Mouse (Mus musculus) MEL (cell line): ENCODE data around the gene Gm28047. TPM values are rescaled to one million over a fixed set of nuclear protein-coding genes. Genes with fewer than 3 reads are reported as not detected.
A peak's percentile ranks its signal among the peaks of the same experiment; 100 is the strongest.

ENCODE experiments used
- DNase-seq: peaks from one replicate; pipeline ENCODE4 v3.0.0; 2011; ENCODE audit warnings: low read depth, low spot score
- H3K27ac ChIP-seq: 2 replicates; pipeline ENCODE4 v1.5.1; 2012; ENCODE audit warnings: low read depth, mild to moderate bottlenecking, control low read depth, low read length, moderate library complexity; ENCODE audit not compliant: control insufficient read depth
- H3K27me3 ChIP-seq, 2 experiments: fragments of 150-350 bp in 1 of 2; sonication (generic) in 1 of 2; 2 replicates each; pipeline ENCODE4 v1.6.1; 2012; ENCODE audit warnings: low read length in 2 of 2, mild to moderate bottlenecking in 2 of 2, improper control_type of control experiment in 1 of 2, moderate library complexity in 1 of 2; ENCODE audit not compliant: insufficient read depth in 2 of 2, control insufficient read depth in 1 of 2
- H3K36me3 ChIP-seq, 2 experiments: 2 replicates each; pipeline ENCODE4 v1.6.1; 2012 to 2014; ENCODE audit warnings: low read length in 2 of 2, improper control_type of control experiment in 1 of 2, inconsistent platforms in 1 of 2, mild to moderate bottlenecking in 1 of 2; ENCODE audit not compliant: insufficient read depth in 2 of 2, control insufficient read depth in 1 of 2
- H3K4me1 ChIP-seq, 2 experiments: fragments of 150-350 bp in 1 of 2; sonication (generic) in 1 of 2; 2 replicates each; pipeline ENCODE4 v1.6.1; 2012; ENCODE audit warnings: low read length in 2 of 2, improper control_type of control experiment in 1 of 2, mild to moderate bottlenecking in 1 of 2; ENCODE audit not compliant: insufficient read depth in 2 of 2, control insufficient read depth in 1 of 2
- H3K4me3 ChIP-seq, 2 experiments: fragments of 150-350 bp in 1 of 2; sonication (generic) in 1 of 2; 2 replicates each; pipeline ENCODE4 v1.5.1; 2012; ENCODE audit warnings: low read depth in 2 of 2, low read length in 2 of 2, mild to moderate bottlenecking in 2 of 2, moderate library complexity in 2 of 2, control low read depth in 1 of 2, improper control_type of control experiment in 1 of 2; ENCODE audit not compliant: control insufficient read depth in 1 of 2, insufficient read depth in 1 of 2
- H3K79me2 ChIP-seq: 2 replicates; pipeline ENCODE4 v1.6.1; 2012; ENCODE audit warnings: mild to moderate bottlenecking, low read length, moderate library complexity; ENCODE audit not compliant: control insufficient read depth, poor library complexity, insufficient read depth
- H3K9ac ChIP-seq: 2 replicates; pipeline ENCODE4 v1.6.1; 2012; ENCODE audit warnings: low read depth, mild to moderate bottlenecking, control low read depth, low read length, moderate library complexity; ENCODE audit not compliant: control insufficient read depth, poor library complexity, severe bottlenecking
- H3K9me3 ChIP-seq: fragments of 150-350 bp; sonication (generic); replicated peaks from 2 replicates; pipeline ENCODE4 v1.6.1; 2012; ENCODE audit warnings: mild to moderate bottlenecking, low read length, improper control_type of control experiment, moderate library complexity; ENCODE audit not compliant: insufficient read depth
- BHLHE40 ChIP-seq: IDR thresholded peaks from 2 replicates; pipeline ENCODE4 v1.6.1; 2012; ENCODE audit warnings: low read depth, mild to moderate bottlenecking, inconsistent platforms, low read length, improper control_type of control experiment, borderline replicate concordance
- CHD1 ChIP-seq: IDR thresholded peaks from 2 replicates; pipeline ENCODE4 v1.6.1; 2012; ENCODE audit warnings: low read depth, mild to moderate bottlenecking, inconsistent platforms, low read length, improper control_type of control experiment
- CHD2 ChIP-seq: IDR thresholded peaks from 2 replicates; pipeline ENCODE4 v1.6.1; 2011; ENCODE audit warnings: low read length, improper control_type of control experiment
- CTCF ChIP-seq, 3 experiments: IDR thresholded peaks in 2 of 3; conservative IDR thresholded peaks in 1 of 3; 2 replicates each; pipeline ENCODE4 v1.5.1; 2011 to 2012; ENCODE audit warnings: low read length in 3 of 3, low read depth in 2 of 3, mild to moderate bottlenecking in 2 of 3, improper control_type of control experiment in 1 of 3, inconsistent platforms in 1 of 3, mixed read lengths in 1 of 3, moderate library complexity in 1 of 3; ENCODE audit not compliant: control insufficient read depth in 1 of 3, insufficient read depth in 1 of 3, poor library complexity in 1 of 3, severe bottlenecking in 1 of 3
- E2F4 ChIP-seq: IDR thresholded peaks from 2 replicates; pipeline ENCODE4 v1.6.1; 2011; ENCODE audit warnings: low read depth, low read length, improper control_type of control experiment, borderline replicate concordance
- ELF1 ChIP-seq: IDR thresholded peaks from 2 replicates; pipeline ENCODE4 v1.6.1; 2014; ENCODE audit warnings: low read depth, mild to moderate bottlenecking, inconsistent platforms, low read length, improper control_type of control experiment, moderate library complexity
- EP300 ChIP-seq, 2 experiments: IDR thresholded peaks; 2 replicates each; pipeline ENCODE4 v1.6.1; 2011; ENCODE audit warnings: improper control_type of control experiment in 2 of 2, low read length in 2 of 2, low read depth in 1 of 2, mild to moderate bottlenecking in 1 of 2
- ETS1 ChIP-seq: IDR thresholded peaks from 2 replicates; pipeline ENCODE4 v1.6.1; 2012; ENCODE audit warnings: low read depth, mild to moderate bottlenecking, inconsistent platforms, low read length, improper control_type of control experiment, moderate library complexity
- GABPA ChIP-seq: IDR thresholded peaks from 2 replicates; pipeline ENCODE4 v1.6.1; 2012; ENCODE audit warnings: low read depth, mild to moderate bottlenecking, inconsistent platforms, low read length, improper control_type of control experiment, moderate library complexity
- GATA1 ChIP-seq: IDR thresholded peaks from 2 replicates; pipeline ENCODE4 v1.6.1; 2011; ENCODE audit warnings: low read depth, low read length, improper control_type of control experiment
- HCFC1 ChIP-seq: IDR thresholded peaks from 2 replicates; pipeline ENCODE4 v1.6.1; 2012; ENCODE audit warnings: low read depth, mild to moderate bottlenecking, inconsistent platforms, low read length, improper control_type of control experiment, moderate library complexity
- JUND ChIP-seq: IDR thresholded peaks from 2 replicates; pipeline ENCODE4 v1.6.1; 2011; ENCODE audit warnings: low read depth, mild to moderate bottlenecking, improper control_type of control experiment, low read length
- KAT2A ChIP-seq: conservative IDR thresholded peaks from 2 replicates; pipeline ENCODE4 v1.6.1; 2012; ENCODE audit warnings: low read depth, low read length, improper control_type of control experiment, inconsistent platforms
- MAX ChIP-seq: IDR thresholded peaks from 2 replicates; pipeline ENCODE4 v1.6.1; 2011; ENCODE audit warnings: low read length, improper control_type of control experiment
- MAZ ChIP-seq: IDR thresholded peaks from 2 replicates; pipeline ENCODE4 v1.6.1; 2012; ENCODE audit warnings: low read depth, mild to moderate bottlenecking, inconsistent platforms, low read length, improper control_type of control experiment
- MXI1 ChIP-seq: IDR thresholded peaks from 2 replicates; pipeline ENCODE4 v1.6.1; 2011; ENCODE audit warnings: mild to moderate bottlenecking, low read depth, low read length, improper control_type of control experiment
- MYC ChIP-seq: IDR thresholded peaks from 2 replicates; pipeline ENCODE4 v1.6.1; 2011; ENCODE audit warnings: low read depth, mild to moderate bottlenecking, low read length, improper control_type of control experiment, moderate library complexity
- NELFE ChIP-seq: IDR thresholded peaks from 2 replicates; pipeline ENCODE4 v1.6.1; 2011; ENCODE audit warnings: low read depth, low read length, improper control_type of control experiment
- NRF1 ChIP-seq: IDR thresholded peaks from 2 replicates; pipeline ENCODE4 v1.6.1; 2014; ENCODE audit warnings: low read depth, mild to moderate bottlenecking, inconsistent platforms, low read length, improper control_type of control experiment, moderate library complexity; ENCODE audit not compliant: poor library complexity, insufficient read depth, severe bottlenecking
- POLR2A ChIP-seq, 2 experiments: IDR thresholded peaks; 2 replicates each; pipeline ENCODE4 v1.6.1; 2011 to 2012; ENCODE audit warnings: low read length in 2 of 2, mild to moderate bottlenecking in 2 of 2, control low read depth in 1 of 2, improper control_type of control experiment in 1 of 2, low read depth in 1 of 2, moderate library complexity in 1 of 2; ENCODE audit not compliant: control insufficient read depth in 1 of 2, insufficient read depth in 1 of 2, poor library complexity in 1 of 2
- POLR2AphosphoS2 ChIP-seq: IDR thresholded peaks from 2 replicates; pipeline ENCODE4 v1.6.1; 2011; ENCODE audit warnings: low read length, improper control_type of control experiment
- RAD21 ChIP-seq: IDR thresholded peaks from 2 replicates; pipeline ENCODE4 v1.6.1; 2011; ENCODE audit warnings: mild to moderate bottlenecking, low read depth, low read length, improper control_type of control experiment
- SIN3A ChIP-seq: IDR thresholded peaks from 2 replicates; pipeline ENCODE4 v1.6.1; 2012; ENCODE audit warnings: low read length, improper control_type of control experiment, inconsistent platforms
- TBP ChIP-seq: IDR thresholded peaks from 2 replicates; pipeline ENCODE4 v1.8.0; 2011; ENCODE audit warnings: low read depth, low read length, improper control_type of control experiment
- TCF12 ChIP-seq: IDR thresholded peaks from 2 replicates; pipeline ENCODE4 v1.6.1; 2014; ENCODE audit warnings: low read depth, mild to moderate bottlenecking, inconsistent platforms, low read length, improper control_type of control experiment, moderate library complexity
- UBTF ChIP-seq: IDR thresholded peaks from 2 replicates; pipeline ENCODE4 v1.6.1; 2012; ENCODE audit warnings: low read depth, mild to moderate bottlenecking, inconsistent platforms, low read length, improper control_type of control experiment, moderate library complexity, borderline replicate concordance; ENCODE audit not compliant: insufficient read depth
- USF1 ChIP-seq: IDR thresholded peaks from 2 replicates; pipeline ENCODE4 v1.6.1; 2014; ENCODE audit warnings: low read depth, mild to moderate bottlenecking, inconsistent platforms, low read length, improper control_type of control experiment, moderate library complexity
- ZMIZ1 ChIP-seq: IDR thresholded peaks from 2 replicates; pipeline ENCODE4 v1.6.1; 2012; ENCODE audit warnings: low read depth, mild to moderate bottlenecking, inconsistent platforms, low read length, improper control_type of control experiment, moderate library complexity
- ZNF384 ChIP-seq: IDR thresholded peaks from 2 replicates; pipeline ENCODE4 v1.6.1; 2012; ENCODE audit warnings: low read depth, mild to moderate bottlenecking, inconsistent platforms, low read length, improper control_type of control experiment
- polyA plus RNA-seq, 2 experiments: library from polyadenylated mRNA; stranded (reverse) in 1 of 2; unstranded in 1 of 2; fragments of >175 nt in 1 of 2; fragments of >200 nt in 1 of 2; gene quantifications; 2 replicates each; pipeline versions ENCODE4 v1.2.1 to v1.2.4; 2012; ENCODE audit warnings: low replicate concordance in 2 of 2, low read depth in 1 of 2; ENCODE audit not compliant: insufficient read length in 2 of 2, insufficient read depth in 1 of 2, missing spikeins in 1 of 2
- total RNA-seq: library from RNA; depleted of rRNA; stranded (reverse); fragments of 300-350 nt; gene quantifications from 2 replicates; pipeline ENCODE4 v1.2.3, GENCODE M21; 2012; rRNA removed

Gene Gm28047
- total RNA-seq (0.20 TPM in 1 of 2 replicates, not detected in the other), polyA plus RNA-seq (under 1 TPM in 1 of 2 experiments, not detected in 1; 0.52 TPM)

DNA sequence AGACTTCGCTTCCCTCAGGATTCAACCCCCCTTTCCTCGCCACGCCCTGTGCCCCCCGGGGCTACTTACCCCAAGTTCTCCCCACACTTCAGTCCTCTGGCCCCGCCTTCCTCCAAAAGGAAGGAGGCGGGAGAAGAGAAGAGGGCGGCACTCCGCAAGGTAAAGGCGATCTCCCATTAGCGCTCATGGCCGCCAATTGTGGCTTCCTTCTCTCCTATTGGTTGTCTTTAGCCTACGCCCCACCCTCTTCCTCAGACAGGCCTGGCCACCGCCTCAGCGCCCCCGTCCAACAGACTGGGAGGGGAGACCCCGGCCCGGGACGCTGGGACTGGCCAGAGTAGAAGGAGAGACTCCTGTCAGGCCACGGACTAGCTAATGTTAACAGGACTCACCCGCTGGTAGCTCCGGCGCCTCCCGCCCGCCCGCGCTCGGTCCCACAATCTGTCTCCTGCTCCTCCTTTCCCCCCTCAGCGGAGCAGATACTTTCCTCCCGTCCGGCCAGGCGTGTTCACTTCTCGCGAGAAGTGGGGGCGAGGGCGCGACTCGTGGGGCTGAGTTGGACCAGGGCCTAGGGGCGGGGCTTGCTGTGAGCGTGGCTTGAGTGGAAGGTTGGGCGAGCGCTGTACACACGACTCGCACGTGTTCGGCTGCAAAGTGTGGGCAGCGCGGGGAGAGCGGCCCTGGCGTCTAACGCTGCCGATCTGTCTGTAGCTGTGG is at the start of gene Gm28047, which contains the start of gene Atf7:
TSS of gene Gm28047 (minus strand) at position 98 of the 717 bp plus-strand sequence.
TSS of gene Atf7 (minus strand) at position 495 of the 717 bp plus-strand sequence.
- Histone ChIP-seq H3K27me3 (no peaks in the 10 kb centered on the region), H3K4me3 (peak within 1 kb of the TSS; percentile 70 to 83), H3K9ac (peak within 1 kb of the TSS; percentile 72), H3K4me1 (peaks cover 11 to 15% of the 10 kb centered on the region in 2 experiments), H3K9me3 (no peaks in the 10 kb centered on the region), H3K36me3 (peaks cover 0 to 28% of the 10 kb centered on the region in 2 experiments; a peak in 2 of 4 replicates), H3K27ac (peak within 1 kb of the TSS; percentile 86), H3K79me2 (peaks cover 32% of the 10 kb centered on the region)
- TF ChIP-seq MXI1, result peak; percentile 99
- TF ChIP-seq UBTF, result no peak
- peak; percentile 97 for TF ChIP-seq MAX
- TF ChIP-seq POLR2A (IDR thresholded peaks at IDR 0.05; ENCODE audit: control insufficient read depth in 1 of 2, insufficient read depth in 1 of 2, low read depth in 1 of 2, low read length in 2 of 2, poor library complexity in 1 of 2), result peak; percentile 91 to 93
- no peak for TF ChIP-seq CTCF (IDR thresholded peaks at IDR 0.05 in 2 of 3, conservative IDR thresholded peaks at IDR 0.05 in 1 of 3; ENCODE audit: control insufficient read depth in 1 of 3, insufficient read depth in 1 of 3, low read depth in 2 of 3, low read length in 3 of 3, poor library complexity in 1 of 3, severe bottlenecking in 1 of 3)
- no peak for TF ChIP-seq GATA1
- TF ChIP-seq TCF12, result peak; percentile 58; the same call in 1 of the 2 replicates
- TF ChIP-seq ZNF384, result no peak
- TF ChIP-seq MYC, result peak; percentile 92
- TF ChIP-seq HCFC1, result peak; percentile 81
- TF ChIP-seq ELF1, result peak; percentile 66; the same call in 1 of the 2 replicates
- TF ChIP-seq TBP, result peak; percentile 43
- TF ChIP-seq JUND, result no peak
- TF ChIP-seq NELFE, result peak; percentile 95
- TF ChIP-seq KAT2A, result no peak; the same call in 1 of the 2 replicates
- peak; percentile 95 for TF ChIP-seq MAZ
- TF ChIP-seq POLR2AphosphoS2, result peak; percentile 99
- TF ChIP-seq GABPA, result no peak
- peak; percentile 94 for TF ChIP-seq ZMIZ1
- peak; percentile 97 for TF ChIP-seq CHD2
- peak; percentile 62; the same call in 1 of the 2 replicates for TF ChIP-seq USF1
- peak; percentile 74; the same call in 1 of the 2 replicates for TF ChIP-seq ETS1
- peak; percentile 98 for TF ChIP-seq SIN3A
- TF ChIP-seq NRF1, result 0 out of 2 replicates have a peak, but pooled peaks have one; percentile 29
- peak; percentile 88 for TF ChIP-seq BHLHE40
- TF ChIP-seq RAD21, result no peak
- TF ChIP-seq CHD1, result peak; percentile 99
- peak; percentile 75; the same call in 1 of the 2 replicates for TF ChIP-seq E2F4
- 0 out of 4 replicates have a peak, but pooled peaks of 1 of the 2 experiments have one; percentile 17 for TF ChIP-seq EP300 (IDR thresholded peaks at IDR 0.05; ENCODE audit: low read depth in 1 of 2, low read length in 2 of 2)
- peak; percentile 100 for DNase-seq
